Mouse (Mus musculus) hematopoietic stem cell, adult 5-6 weeks (primary cell): Measurements from ENCODE around the gene Zdhhc11. TPM values are rescaled to one million over a fixed set of nuclear protein-coding genes. Genes with fewer than 3 reads are reported as not detected.

Experiments
- ATAC-seq, 2 experiments: fragments of 125-278 bp in 1 of 2; replicated peaks in 1 of 2; 2 replicates each; pipeline ENCODE4 v1.8.0; 2016 to 2017; ENCODE audit warnings: inconsistent platforms in 2 of 2, mild to moderate bottlenecking in 2 of 2, moderate number of reproducible peaks in 2 of 2, low read depth in 1 of 2, moderate TSS enrichment in 1 of 2; ENCODE audit not compliant: low FRiP score in 2 of 2, poor library complexity in 2 of 2, severe bottlenecking in 2 of 2, insufficient read depth in 1 of 2, low TSS enrichment in 1 of 2
- total RNA-seq: library from RNA; stranded (forward); fragments of 172-1452, 232-1000 nt; gene quantifications from 2 replicates; pipeline ENCODE4 v1.2.3, GENCODE M21; 2017

Gene Zdhhc11
- not detected in 2 replicates for total RNA-seq

GRCm38 (mm10) chr13:73963551-73963950 lies at the start of gene Zdhhc11:
Zdhhc11 (plus strand) TSS chr13:73963851.
- ATAC-seq, result no peak

- no peak for ATAC-seq
These were observed 31.4 kb upstream of the Zdhhc11 start for GRCm38 (mm10) chr13:73932201-73932600.

- no peak for ATAC-seq
These were observed 26.7 kb upstream of the Zdhhc11 start for GRCm38 (mm10) chr13:73936938-73937320.

- peak; percentile 93 to 94 for ATAC-seq
These were observed 26.1 kb upstream of the Zdhhc11 start, which contains the start of the genes Trip13 and Brd9 for GRCm38 (mm10) chr13:73937321-73938176. Trip13 (minus strand) TSS chr13:73937784. Brd9 (plus strand) TSS chr13:73937811.

- peak; percentile 46 to 52; a peak in 3 of 4 replicates for ATAC-seq
These were observed 25.5 kb upstream of the Zdhhc11 start for GRCm38 (mm10) chr13:73938177-73938560.

- no peak for ATAC-seq
These were observed 24.6 kb upstream of the Zdhhc11 start for GRCm38 (mm10) chr13:73939101-73939500.

- ATAC-seq, result no peak
These were observed 19.0 kb upstream of the Zdhhc11 start for GRCm38 (mm10) chr13:73944606-73945005.

GRCm38 (mm10) chr13:73953551-73954130 lies 10.0 kb upstream of the Zdhhc11 start:
- no peak for ATAC-seq

- ATAC-seq, result no peak
These were observed 9.0 kb upstream of the Zdhhc11 start for GRCm38 (mm10) chr13:73954666-73955065.

GRCm38 (mm10) chr13:73955531-73955930 lies 8.1 kb upstream of the Zdhhc11 start:
- peak in 1 of 2 experiments; percentile 29; a peak in 1 of 4 replicates for ATAC-seq

- no peak for ATAC-seq
These were observed 3.5 kb upstream of the Zdhhc11 start for GRCm38 (mm10) chr13:73960117-73960652.

GRCm38 (mm10) chr13:73961177-73961576 lies 2.5 kb upstream of the Zdhhc11 start:
- no peak for ATAC-seq

- ATAC-seq, result peak; percentile 82 to 88
These were observed 7.1 kb downstream of the Zdhhc11 start for GRCm38 (mm10) chr13:73970545-73971448.

GRCm38 (mm10) chr13:73974523-73974922 lies 10.9 kb downstream of the Zdhhc11 start:
- no peak for ATAC-seq

GRCm38 (mm10) chr13:73976935-73977334 lies 13.3 kb downstream of the Zdhhc11 start:
- no peak for ATAC-seq

GRCm38 (mm10) chr13:73990325-73990724 lies 26.7 kb downstream of the Zdhhc11 start:
- peak in 1 of 2 experiments; percentile 34; a peak in 1 of 4 replicates for ATAC-seq

GRCm38 (mm10) chr13:73990761-73991160 lies 27.1 kb downstream of the Zdhhc11 start:
- ATAC-seq, result peak in 1 of 2 experiments; percentile 62; a peak in 1 of 4 replicates
